Mouse (Mus musculus) layer of hippocampus, postnatal 36 days (tissue): Measurements from ENCODE around the gene Mrpl43. TPM values are rescaled to one million over a fixed set of nuclear protein-coding genes. Genes with fewer than 3 reads are reported as not detected.

Experiments
- DNase-seq, 2 experiments: peaks; one replicate each; pipeline ENCODE4 v3.0.0; 2022
- total RNA-seq, 2 experiments: library from RNA; stranded (reverse); gene quantifications; 2 replicates each; pipeline ENCODE4 v1.2.3; 2021

Mrpl43 gene
- total RNA-seq, 2 experiments from 2014 or later = 37.6 to 41.8 TPM

DNA sequence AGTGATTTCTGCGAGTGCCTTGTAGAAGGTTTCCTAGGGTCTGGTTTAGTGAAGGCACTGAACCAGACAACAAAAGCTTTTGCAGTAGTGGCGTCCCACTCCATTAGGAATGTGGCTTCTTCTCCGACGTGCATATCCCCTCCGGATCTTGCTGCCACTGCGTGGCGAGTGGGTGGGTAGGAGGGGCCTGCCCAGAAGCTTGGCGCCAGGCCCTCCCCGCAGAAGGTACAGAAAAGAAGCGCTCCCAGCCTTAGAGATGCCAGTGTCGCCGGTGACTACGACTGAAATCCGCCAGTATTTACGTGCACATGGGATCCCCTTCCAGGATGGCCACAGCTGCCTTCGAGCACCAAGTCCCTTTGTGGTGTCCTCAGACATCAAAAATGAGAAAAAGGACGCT lies 779 bp upstream of the Mrpl43 start:
- DNase-seq = no peak

DNA sequence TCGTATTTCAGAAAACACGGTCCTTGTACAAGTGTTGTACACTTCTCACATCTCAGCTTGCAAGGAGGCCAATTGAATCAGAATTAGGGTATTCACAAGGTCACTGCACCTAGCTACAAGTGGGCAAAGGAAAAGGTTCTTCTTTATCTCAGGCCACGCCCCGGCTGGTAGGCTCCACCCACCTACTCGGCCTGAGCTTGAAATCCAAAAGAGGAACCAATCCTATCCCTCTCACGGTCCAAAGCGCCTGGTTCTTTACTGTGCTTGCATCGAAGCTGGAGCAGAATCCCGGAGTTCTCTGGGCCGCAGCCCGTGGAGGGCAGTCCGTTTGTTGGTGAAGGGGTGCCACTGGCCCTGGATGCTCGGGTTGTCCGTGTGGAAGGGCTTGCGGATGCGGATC lies 798 bp downstream of the Mrpl43 start, which contains the start of gene Twnk:
Gene Twnk (plus strand): TSS at position 220 of the 400 bp plus-strand sequence.
- no peak for DNase-seq

DNA sequence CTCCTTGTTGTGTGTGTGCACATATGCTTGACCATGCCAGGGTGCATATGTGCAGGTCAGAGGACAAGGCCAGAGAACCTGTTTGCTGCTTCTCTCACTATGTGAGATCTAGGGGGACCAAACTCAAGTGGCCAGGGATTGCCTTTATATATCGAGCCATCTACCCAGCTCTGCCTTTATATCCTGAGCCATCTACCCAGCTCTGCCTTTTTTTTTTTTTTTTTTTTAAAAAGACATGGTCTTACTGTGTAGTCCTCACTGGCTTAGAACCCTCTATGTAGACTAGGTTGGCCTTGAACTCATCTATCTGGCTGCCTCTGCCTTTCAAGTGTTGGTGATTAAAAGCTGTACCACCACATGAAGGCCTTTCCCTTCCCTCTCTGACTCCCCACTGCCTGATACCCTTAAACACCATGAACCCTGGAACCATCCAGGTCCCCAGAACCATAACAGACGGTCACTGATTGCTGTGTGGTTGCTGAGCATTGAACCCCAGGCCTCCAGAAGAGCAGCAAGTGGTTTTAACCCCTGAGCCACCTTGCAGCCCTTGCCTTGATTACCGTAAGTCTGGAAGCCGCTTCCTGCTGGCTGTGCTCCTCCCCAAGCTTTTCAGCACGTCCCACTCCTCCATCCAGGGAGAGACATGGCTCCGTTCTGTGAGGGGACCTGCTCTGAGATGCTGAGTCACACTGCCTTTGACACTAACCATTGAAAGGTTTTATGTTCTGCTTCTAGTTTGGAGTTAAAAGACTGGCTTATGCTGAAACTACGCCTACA lies 2.3 kb downstream of the Mrpl43 start:
- DNase-seq = no peak

DNA sequence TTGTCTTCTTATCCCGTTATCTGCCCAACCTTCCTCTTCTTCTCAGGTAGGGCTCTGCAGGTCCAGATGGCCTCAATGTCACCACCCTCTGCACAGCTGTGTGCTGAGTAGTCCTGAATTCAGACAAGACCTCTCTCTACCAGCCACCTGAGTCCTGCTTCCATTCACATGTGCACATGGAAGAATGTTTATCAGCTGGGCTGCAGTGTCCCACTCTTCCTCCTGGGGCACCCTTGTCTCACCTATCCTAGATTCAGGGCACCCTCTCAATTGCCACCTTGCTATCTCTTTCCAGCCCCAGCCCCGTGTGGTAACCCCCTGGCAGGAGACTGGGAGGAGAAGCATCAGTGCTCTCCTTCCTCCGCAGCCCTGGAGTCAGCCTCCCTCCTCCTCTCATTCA lies 3.9 kb downstream of the Mrpl43 start:
- no peak for DNase-seq

DNA sequence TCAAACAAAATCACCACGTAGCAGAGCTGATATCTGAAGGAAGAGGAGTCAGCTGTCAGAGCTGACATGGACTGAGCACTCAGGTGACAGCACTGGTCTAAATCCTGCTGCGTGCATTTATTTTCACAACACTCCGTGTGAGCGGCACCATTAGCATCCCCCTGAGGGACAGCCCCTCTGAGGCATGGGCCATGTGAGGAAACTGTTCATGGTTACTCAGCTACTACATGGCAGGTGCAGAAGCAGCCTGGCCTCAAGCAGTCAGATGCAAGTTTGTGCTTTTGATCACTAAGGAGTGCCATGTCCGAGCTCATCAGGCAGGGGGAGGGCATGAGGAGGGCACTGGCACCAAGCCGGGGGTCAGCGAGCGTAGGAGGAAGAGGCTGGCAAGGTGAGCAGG lies 6.6 kb downstream of the Mrpl43 start:
- no peak for DNase-seq

DNA sequence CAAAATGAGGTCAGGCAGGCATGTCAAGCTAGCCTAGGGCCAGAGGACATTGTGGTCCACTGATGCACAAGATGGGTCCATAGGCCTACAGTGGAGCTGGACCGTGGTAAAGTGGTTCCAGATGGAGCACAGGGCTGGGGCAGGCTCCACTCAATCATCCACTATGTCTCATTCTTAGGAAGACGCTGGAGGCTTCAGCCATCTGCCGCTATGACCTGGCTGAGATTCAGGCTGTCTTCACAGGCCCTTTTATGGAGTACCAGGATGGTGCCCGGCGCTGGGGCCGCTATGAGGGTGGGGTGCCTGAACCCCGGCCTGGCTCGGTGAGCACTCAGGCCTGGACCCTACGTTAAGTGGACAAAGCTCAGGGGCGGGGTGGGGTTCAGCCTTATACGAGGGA lies 8.5 kb downstream of the Mrpl43 start:
- no peak for DNase-seq

DNA sequence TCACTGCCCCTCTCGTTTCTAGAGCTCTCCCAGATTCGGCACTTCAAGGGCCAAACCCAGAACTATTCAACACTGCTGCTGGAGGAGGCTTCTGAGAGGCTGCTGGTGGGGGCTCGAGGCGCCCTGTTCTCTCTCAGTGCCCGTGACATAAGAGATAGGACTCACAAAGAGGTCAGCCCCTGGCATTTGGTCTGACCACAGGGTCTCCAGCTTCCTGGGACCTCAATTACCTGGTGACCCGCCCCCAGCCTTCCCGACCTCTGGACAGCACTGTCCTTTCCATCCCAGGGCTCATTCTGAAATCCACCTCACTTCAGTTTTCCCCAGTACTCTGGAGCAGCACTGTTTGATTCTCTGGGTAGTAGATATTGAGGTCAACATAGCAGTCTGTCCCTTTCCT lies 13.5 kb downstream of the Mrpl43 start:
- DNase-seq = no peak

DNA sequence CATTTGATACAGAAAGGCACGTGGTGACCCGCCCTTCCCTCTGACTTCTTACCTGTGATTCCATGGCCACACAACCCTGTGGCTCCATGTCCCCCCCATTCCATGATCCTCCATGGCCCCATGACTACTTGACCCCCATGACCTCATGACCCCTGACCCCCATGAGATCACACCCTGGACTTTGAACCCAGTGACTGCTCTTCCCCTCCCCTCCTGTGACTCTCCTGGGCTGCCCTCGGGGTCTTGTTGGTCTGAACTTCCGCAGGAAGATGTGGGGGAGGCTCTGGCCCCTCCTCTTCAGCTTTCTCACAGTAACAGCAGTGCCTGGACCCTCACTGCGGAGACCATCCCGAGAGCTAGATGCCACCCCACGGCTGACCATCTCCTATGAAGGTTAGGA lies 14.0 kb downstream of the Mrpl43 start:
- DNase-seq = no peak

DNA sequence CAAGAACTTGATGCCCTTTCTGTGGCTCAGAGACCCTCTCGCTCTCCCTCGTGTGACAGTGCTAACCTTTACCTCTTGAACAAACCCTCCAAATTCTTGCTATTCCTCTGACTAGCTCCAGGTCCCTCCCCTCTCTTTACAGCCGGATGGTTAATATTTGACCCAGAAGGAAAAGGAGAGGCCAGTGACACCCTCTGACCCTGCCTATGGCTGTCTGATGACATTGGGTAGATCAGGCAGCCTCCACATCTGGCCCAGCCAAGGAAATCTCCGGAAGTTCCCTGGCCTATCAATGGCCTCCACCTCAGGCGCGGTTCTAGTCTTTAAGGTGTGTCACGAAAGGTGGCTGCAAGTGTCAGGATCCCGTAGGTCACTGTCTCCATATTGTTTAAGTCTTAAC lies 15.2 kb downstream of the Mrpl43 start:
- no peak for DNase-seq

DNA sequence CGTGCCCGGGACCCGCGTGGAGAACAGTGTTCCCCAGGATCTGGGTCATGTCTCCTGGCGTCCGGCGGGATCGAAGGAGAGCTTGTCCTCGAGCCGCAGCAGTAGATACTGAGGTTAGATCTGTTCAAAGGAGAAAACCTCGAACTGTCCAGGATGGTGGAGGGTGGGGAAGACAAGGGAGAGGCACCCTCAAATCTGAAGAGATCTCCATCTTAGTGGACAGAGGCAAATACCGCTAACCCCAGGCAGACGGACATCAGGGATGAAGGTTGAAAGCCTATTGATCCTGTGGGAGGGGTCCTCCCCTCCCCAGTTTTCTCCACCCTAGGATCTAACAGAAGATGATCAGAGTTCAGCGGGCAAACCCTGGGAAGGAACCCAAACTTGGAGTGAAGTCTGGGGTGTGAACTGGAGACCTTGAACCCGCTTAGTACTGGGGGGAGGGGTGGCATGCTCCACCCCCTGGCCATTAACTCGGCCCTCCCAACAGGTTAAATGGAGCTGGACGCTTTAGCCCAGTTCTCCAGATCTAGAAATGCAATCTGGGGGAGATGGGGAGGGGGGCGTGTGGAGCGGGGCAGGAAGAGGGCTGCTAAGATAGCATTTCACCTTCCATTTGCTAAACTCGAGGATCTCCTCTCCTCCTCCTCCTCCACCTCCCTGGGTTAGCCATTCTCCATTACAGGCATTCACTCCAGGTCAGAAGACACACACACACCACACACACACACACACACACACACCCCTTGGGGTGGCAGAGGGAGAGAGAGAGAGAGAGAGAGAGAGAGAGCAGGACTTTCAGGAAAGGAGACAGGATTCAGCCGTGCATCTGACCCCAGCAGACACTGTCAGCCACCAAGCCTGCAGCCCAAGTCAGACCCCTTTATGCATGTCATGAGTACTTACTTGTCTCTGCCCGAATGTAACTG lies 16.4 kb downstream of the Mrpl43 start:
- DNase-seq = no peak

DNA sequence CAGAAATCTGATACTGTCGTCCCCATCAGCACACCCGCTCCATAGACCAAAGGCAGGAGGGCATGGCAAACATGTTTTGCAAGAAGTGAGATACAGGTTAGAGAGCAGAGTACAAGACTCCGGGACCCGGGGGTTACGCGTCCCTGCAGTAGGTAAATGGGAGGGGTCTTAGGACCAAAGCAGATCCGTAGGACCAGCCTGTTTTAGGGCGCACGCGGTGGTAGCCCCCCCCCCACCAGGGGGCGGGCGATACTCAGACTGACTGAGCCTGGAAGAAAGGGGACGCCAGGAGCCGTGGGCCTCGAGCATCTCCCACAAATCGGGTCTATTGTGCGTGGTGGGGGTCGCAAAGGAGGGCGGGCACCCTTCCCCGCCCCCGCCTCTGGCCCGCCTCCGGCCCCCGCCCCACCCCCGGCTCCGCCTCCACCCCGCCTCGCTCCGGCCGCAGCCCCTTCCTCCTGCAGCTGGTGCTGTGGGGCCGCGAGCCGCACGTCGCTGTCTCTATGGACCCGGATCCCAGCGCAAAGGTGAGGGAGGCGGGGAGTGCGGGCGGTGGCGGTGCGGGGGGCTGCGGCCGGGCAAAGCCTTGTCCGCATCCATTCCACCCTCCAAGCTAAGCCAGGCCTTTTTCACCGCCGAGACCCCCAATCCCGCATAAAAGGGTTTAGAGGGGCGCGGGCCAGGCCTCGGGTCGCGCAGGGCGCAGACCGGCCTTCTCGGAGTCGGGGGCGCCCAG lies 17.2 kb downstream of the Mrpl43 start, which contains the start of gene Sema4g:
Gene Sema4g (plus strand): TSS at position 271 of the 736 bp plus-strand sequence.
- no peak for DNase-seq

DNA sequence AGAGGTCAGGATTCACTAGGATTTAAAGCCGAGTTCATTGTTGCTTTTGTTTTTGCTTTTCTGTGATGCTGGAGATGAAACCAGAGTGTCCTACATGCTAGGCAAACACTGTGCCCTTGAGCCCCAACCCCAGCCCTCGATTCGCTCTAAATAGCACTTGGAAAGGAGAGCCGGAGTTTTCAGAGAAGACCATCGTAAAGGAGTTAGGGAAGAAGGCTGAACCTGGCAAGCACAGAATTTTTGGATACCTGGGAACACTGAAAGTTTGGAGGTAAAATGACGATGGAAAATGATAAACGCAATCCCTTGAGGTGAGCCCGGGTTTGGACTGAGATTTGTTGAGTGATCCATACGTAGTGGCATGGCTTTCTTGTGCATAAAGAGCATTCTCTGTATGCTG lies 17.9 kb downstream of the Mrpl43 start:
- DNase-seq = no peak

DNA sequence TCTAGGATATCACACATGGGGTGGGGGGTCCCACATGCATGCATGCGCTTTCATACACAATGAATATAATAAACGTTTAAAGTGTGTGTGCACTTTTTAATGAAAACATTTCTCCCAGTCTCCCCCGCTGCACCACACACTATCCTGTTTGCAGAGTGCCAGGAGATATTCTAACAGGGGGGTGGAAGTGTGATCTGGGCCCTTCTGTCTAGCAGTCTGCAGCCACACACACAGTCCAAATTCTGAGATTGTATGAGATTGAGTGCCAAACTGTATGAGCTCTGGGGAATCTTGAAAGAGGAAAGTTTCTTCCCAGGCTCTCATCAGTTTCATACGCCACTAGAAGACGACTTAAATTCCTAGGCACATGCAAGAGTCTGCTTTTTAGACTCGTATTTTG lies 18.4 kb downstream of the Mrpl43 start:
- DNase-seq = peak in 1 of 2 experiments; percentile 48

DNA sequence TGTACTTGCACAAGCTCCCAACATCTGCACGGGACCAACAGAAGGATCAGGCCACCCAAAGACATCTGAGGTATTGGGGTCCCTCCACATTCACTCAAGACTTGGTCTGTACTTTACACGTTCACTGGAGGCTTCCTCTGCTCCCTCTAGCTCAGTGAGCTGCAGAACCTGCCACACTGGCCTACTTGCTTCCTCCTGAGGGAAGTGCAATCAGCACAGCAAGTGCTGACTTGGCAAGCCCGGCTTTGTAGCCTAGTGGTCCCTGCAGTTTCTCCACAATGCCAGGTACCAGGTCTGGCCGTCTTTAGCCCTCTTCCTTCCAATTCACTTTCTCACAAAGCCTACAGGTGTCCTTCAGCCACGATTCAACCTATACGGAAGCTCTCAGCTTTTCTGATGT lies 19.2 kb downstream of the Mrpl43 start:
- DNase-seq = no peak

DNA sequence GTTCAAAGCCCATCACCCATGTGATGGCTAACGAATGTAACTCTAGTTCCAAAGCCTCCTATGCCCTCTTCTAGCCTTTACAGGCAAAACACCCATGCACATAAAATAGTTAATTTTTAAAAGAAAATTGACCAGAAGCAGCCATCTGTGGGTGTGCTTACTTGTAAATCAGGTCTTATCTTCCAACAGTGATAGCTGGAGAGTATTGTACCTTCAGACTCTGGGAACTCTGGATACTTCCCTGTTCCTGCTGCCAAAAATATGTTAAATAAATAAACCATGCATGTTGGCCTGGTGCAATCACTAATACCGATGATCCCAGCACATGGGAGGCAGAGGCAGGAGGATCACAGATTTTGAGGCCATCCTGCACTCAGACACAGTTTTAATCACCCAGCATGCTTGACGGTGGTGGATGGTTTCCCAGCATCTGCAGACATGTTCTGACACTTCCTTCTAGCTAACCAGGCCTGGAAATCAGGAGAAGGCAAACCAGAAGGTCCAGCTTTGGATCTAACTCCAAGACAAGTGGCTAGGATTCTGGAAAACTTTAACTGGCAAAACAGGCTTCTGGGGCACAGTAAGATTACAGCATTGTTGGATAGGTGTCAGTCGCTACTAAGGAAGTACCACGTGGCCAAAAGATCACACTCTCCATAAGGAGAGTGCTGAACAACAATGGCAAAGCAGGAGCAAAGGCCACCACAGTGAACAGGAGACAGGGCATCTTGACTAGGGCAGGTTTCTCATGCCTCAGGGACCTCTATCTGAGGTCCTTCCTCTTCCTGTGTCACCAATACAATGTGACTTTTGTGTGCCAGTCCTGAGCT lies 20.9 kb downstream of the Mrpl43 start:
- DNase-seq = no peak

DNA sequence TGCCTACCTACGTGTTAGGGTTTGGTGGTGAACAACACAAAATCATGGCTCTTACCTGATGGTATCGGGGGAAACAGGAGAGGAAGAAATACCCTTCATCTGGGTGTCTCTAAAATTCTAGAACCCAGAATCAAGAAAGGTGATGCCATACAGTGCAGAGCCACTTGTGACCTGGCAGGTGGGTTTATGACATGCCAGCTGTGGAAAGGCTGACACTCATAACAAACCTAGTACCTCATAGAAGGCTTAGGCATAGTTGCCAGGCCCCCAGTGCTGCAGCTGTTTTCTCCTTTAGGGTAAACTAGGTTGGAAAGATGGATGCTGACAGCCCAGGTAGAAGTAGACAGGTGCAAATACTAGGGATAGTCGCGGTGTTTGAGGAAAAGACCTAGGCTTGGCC lies 21.8 kb downstream of the Mrpl43 start:
- DNase-seq = no peak

DNA sequence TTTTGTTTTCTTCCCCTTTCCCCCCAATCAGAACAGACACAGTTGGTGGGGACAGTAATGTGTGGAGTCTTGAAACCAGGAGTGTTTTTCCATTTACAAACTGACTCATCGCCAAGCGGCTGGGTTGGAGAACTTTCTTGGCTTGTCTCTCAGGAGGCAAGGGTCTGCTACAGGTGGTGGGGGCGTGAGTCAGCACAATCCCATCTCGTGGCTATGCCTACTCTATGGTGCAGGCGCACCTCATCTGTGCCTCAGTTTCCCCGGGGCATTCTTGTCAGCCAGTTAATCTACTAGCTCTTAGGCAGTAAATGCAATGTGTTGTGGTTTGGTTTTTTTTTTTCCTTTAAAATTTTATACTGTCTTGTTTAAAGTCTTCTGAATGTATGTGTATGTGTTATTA lies 22.9 kb downstream of the Mrpl43 start:
- DNase-seq = no peak

DNA sequence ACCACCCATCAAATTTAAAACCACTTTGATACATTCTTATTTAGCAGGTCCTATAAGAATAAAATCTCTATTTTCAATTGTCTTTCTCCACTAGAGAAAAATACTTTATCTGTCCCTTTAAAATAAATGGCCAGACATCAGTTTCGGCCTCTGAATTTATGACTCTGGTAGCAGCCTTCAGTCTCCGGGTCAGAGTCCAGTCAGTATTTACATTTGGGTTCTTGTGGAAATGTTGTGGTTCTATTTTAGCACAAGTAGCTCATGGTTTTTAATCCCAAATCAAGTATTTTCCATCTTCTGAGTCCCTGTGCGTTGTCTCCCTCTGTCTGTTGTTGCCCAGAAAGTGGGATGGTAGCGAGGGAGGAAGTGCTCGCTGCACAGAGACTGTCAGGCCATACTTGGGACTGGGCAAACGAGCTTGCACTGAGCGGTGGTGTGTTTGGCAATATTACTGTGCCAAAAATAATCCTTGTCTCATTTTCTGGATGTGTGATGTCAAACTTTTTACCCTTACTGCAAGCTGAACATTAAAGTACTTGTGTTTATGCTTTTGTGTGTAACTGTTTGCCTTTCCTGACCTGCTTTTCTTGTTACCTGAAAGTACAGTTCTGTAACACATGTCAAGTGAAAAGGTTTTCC lies 23.6 kb downstream of the Mrpl43 start:
- DNase-seq = no peak

DNA sequence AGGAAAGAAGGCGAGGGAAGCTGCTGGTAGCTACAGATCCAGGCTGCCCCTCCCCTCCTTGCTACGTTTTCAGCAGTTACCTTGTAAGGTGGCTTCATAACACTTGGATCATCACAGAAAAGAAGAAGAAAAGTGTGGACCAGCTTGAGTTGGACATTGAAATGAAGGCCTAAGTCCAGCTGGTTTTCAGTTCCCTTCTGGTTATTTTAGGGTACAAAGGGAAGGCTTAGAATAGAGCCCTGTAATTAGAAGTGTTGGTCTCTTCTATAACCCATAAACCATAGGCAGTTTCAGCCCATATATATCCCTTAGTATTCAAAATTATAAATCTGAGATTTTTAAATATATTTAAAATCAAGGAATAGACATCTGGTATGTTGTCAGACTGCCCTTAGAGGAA lies 25.5 kb downstream of the Mrpl43 start:
- DNase-seq = no peak

DNA sequence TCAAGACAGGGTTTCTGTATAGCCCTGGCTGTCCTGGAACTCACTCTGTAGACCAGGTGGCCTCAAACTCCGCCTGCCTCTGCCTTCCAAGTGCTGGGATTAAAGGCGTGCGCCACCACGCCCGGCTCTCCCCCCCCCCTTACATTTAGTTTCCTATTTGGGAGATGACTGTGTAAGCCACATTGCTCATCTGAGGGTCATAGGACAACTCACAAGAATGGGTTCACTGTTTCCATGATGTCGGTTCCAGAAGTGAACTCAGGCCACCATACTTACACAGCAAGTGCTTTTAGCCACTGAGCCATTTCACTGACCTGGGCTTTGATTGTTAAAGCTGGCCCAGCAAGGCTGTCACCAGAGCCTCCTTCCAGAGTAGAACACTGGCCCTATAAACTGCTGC lies 29.1 kb downstream of the Mrpl43 start:
- DNase-seq = no peak

DNA sequence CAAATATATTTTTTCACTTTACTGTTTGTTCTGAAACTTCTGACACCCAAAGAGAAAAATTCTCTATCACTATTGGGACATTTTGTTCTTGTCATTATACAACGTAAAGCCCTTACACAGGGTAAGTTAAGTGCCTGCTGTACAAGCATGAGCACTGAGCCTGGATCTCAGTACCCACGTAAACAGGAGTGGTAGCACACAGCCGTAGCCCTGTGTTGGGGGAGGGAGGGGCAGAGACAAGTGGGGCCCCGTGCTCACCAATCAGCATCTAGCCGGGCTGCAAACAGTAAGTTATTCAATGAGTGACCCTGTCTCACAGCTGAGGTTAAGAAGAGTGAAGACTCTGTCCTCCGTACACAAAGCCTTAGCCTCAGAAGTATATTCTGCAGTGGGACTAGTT lies 29.6 kb downstream of the Mrpl43 start:
- no peak for DNase-seq
